Mouse (Mus musculus) liver, postnatal 0 days (tissue): Measurements from ENCODE around the gene Gria4.

ENCODE experiments used
- CTCF ChIP-seq: sonication (generic); IDR thresholded peaks from 2 replicates; pipeline ENCODE4 v1.5.1; 2016; ENCODE audit warnings: antibody characterized with exemption, low read depth
- EP300 ChIP-seq: IDR thresholded peaks from 2 replicates; pipeline ENCODE4 v1.6.1; 2016; ENCODE audit warnings: antibody characterized with exemption, low read depth, mild to moderate bottlenecking

GRCm38 (mm10) chr9:4679099-4679498 is 116.9 kb downstream of the Gria4 start:
- no peak for TF ChIP-seq CTCF
- no peak for TF ChIP-seq EP300
